Mouse (Mus musculus): Measurements from ENCODE around the gene Npcd.

- TF ChIP-seq CTCF (IDR thresholded peaks at IDR 0.05; ENCODE audit: insufficient read depth, low read length) (no peak), POLR2A (IDR thresholded peaks at IDR 0.05; ENCODE audit: borderline replicate concordance, extremely low read depth, low read depth, low read length) (no peak)
Observed at GRCm38 (mm10) chr15:79842985-79843384, 8.9 kb upstream of the Npcd start.

All from lung, adult 2 months (tissue).